Mouse (Mus musculus) layer of hippocampus, adult 9-10 months (tissue): Measurements from ENCODE around the gene Fos.

Experiments
- DNase-seq: peaks from one replicate; pipeline ENCODE4 v3.0.0; 2022; ENCODE audit warnings: low spot score

Fos gene

GRCm38 (mm10) chr12:85461913-85462663 lies 11.6 kb upstream of the Fos start:
- no peak for DNase-seq

- no peak for DNase-seq
Measured at GRCm38 (mm10) chr12:85462802-85463201, 10.9 kb upstream of the Fos start.

GRCm38 (mm10) chr12:85464431-85464830 lies 9.3 kb upstream of the Fos start:
- DNase-seq = no peak

GRCm38 (mm10) chr12:85464902-85465301 lies 8.8 kb upstream of the Fos start:
- no peak for DNase-seq

- DNase-seq = peak; percentile 64
Measured at GRCm38 (mm10) chr12:85467854-85468253, 5.8 kb upstream of the Fos start.

- no peak for DNase-seq
Measured at GRCm38 (mm10) chr12:85468666-85469065, 5.0 kb upstream of the Fos start.

- DNase-seq = no peak
Measured at GRCm38 (mm10) chr12:85471920-85472655, 1.6 kb upstream of the Fos start.

- no peak for DNase-seq
Measured at GRCm38 (mm10) chr12:85472656-85473410, 857 bp upstream of the Fos start.

GRCm38 (mm10) chr12:85474298-85475231 lies 875 bp downstream of the Fos start:
- no peak for DNase-seq

GRCm38 (mm10) chr12:85475232-85475919 lies 1.7 kb downstream of the Fos start:
- DNase-seq = no peak

GRCm38 (mm10) chr12:85475920-85476828 lies 2.5 kb downstream of the Fos start:
- DNase-seq = no peak

- DNase-seq = no peak
Measured at GRCm38 (mm10) chr12:85477219-85477618, 3.5 kb downstream of the Fos start.

- no peak for DNase-seq
Measured at GRCm38 (mm10) chr12:85477804-85478203, 4.1 kb downstream of the Fos start.

GRCm38 (mm10) chr12:85478696-85479095 lies 5.0 kb downstream of the Fos start:
- no peak for DNase-seq

GRCm38 (mm10) chr12:85479190-85479589 lies 5.5 kb downstream of the Fos start:
- no peak for DNase-seq

GRCm38 (mm10) chr12:85483155-85483554 lies 9.5 kb downstream of the Fos start:
- no peak for DNase-seq

GRCm38 (mm10) chr12:85484655-85485054 lies 11.0 kb downstream of the Fos start:
- no peak for DNase-seq

- peak; percentile 72 for DNase-seq
Measured at GRCm38 (mm10) chr12:85485890-85486765, 12.4 kb downstream of the Fos start.

- no peak for DNase-seq
Measured at GRCm38 (mm10) chr12:85486766-85487069, 13.0 kb downstream of the Fos start.
